Mouse (Mus musculus) heart, adult 8-10 months (tissue): Measurements from ENCODE around the gene Smyd1. TPM values are rescaled to one million over a fixed set of nuclear protein-coding genes. Genes with fewer than 3 reads are reported as not detected.
A peak's percentile ranks its signal among the peaks of the same experiment; 100 is the strongest.

Experiments used
- DNase-seq: peaks from one replicate; pipeline ENCODE4 v3.0.0; 2022; ENCODE audit warnings: low spot score
- microRNA-seq: library from miRNA; unstranded; fragments of <30 nt; microRNA quantifications from one replicate; pipeline ENCODE4 v1.2.0, GENCODE M21; 2022
- total RNA-seq, 4 experiments: library from RNA; stranded (reverse); gene quantifications; 2 replicates each; pipeline ENCODE4 v1.2.4; 2022

The Smyd1 gene
- total RNA-seq, 4 experiments from 2014 or later = 345 to 402 (median 349) TPM

DNA sequence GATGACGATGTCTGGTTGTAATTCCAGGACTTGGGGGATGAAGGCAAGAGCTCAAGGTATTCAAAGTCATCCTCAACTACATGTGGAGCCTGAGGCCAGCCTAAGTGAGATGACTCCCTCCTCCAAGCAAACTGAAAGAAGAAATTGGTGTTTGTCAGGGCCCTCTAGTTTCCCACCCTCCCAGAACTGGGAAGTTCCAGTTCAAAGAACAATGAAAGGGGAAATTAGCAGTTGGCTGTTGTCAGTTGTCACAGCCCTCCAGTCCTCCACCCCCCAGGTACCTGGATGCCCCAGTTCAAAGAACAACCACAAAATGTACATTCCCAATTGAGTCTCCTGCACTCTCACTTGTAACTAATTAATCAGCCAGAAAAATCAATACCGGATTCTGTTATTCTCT, 113.3 kb downstream of the Smyd1 start:
- DNase-seq = no peak

DNA sequence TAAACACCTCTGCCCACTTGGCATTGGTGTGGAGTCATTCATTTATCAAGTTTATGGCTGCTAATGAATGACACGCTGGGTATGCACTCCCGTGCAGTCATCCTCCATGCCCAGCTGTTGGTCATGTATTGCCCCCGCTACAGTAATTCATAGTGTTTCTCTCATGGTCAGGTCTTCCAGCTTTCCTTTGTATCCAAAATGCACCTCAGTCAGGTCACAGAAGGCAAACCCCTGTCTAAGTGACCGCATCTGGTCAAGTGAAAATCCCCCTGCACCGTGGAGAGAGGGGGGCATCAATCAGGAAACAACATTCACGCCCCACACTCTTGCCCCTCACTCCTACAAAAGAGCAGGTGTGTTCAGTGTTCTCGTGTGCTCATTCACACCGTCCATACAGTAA, 117.9 kb downstream of the Smyd1 start:
- no peak for DNase-seq

DNA sequence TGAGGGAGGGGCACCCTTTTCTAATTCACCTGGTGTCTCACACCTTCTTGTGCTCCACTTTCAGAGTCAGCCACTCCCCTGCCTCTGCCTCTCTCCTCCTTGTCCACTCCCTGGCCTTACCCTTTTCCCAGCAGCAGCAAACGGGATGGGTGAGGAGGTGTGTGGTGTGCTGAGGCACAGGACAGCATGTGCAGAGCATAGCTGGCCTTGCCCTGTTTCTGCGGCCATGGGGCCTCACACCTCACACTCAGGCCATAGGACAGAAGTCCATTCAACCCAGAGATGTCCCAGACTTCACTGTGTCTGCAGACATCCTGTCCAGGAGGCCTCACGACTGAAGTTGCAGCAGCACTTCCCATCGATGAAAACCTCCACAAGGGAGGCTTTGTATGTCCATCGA, 118.4 kb downstream of the Smyd1 start:
- DNase-seq = no peak

DNA sequence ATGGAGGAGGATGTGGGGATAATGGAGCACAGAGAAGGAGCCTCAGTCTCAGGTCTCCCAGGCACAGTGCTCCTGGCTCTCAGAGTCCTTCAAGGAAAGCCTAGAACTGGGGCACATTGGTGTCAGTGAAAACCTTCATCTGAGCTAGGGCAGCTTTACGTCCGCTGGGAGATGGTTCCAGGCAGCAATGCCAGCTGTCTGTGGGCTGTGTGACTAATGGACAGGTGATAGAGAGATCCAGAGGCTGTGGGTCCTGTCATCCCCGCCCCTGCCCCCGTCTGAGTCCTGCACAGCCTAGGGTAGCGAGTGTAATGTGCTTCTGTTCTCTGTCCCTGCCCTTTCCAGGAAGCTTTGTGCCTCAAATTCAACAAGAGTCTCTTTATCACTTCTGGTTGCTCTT, 120.1 kb downstream of the Smyd1 start:
- DNase-seq = no peak

DNA sequence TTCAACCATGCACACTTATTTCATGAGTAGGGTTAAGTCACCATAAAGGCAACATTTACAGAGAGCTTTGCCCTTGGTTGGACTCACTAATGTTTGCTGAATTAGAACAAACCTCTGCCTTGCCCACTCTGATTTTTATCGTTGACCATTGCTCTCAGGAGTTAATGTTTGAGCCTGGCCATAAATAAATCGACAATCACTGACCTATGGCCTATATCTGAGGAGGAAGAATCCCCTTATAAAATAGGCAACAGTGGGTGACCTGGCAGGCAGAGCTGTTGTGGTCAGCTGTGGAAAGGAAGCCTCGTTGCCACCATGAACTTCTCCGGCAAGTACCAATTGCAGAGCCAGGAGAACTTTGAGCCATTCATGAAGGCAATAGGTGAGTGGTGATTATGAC, 122.4 kb downstream of the Smyd1 start, which contains the start of gene Fabp1:
Gene Fabp1, plus strand, starts transcription at position 216 of the 400 bp plus-strand sequence.
- no peak for DNase-seq

DNA sequence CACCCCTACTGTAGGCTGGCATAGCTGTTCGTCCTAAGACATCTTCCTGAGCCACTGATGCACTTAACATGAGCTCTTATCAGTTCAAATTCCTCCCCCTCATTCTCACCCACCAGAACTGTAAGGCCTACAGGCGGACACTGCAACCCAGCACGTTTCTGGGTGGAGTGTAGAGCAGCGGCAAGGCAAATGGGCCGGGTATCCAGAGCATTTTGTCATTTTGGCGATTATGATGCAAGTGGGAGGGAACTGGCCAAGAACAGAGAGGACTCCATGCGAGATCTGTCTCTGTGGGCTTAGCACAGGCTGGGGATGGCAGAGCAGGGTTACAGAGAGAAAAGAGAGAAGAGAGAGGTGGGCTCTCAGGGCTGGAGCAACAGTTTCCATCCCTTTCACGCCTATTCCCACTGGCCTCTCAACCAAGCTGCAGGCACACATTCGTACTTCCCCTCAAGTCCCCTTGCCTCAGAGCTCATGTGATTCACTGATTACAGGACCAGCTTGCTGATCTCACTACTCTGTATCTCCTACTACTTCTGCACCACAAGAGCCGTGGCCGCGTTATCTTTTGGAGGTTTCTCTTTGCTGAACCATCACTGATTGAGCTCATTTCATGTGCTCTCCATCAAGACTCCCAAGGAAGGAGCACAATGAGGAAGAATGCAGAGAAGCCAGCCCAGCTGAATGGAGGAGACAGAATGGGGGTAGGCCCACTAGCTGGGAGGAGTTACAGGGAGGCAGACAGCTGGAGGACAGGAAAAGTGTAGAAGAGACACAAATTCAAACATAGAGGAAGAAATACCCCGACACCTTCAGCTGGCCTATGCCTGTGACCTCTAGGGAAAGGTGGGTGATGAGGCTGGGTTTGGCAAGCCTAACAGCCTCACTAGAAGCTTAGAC, 124.1 kb downstream of the Smyd1 start:
- DNase-seq = no peak

- no peak for DNase-seq
These were observed 125.9 kb downstream of the Smyd1 start for GRCm38 (mm10) chr6:71196107-71196506.

- DNase-seq = no peak
These were observed 128.8 kb downstream of the Smyd1 start for GRCm38 (mm10) chr6:71193151-71193740.

- DNase-seq = no peak
These were observed 131.5 kb downstream of the Smyd1 start for GRCm38 (mm10) chr6:71190501-71190900.

- no peak for DNase-seq
These were observed 132.5 kb downstream of the Smyd1 start for GRCm38 (mm10) chr6:71189578-71189977.

DNA sequence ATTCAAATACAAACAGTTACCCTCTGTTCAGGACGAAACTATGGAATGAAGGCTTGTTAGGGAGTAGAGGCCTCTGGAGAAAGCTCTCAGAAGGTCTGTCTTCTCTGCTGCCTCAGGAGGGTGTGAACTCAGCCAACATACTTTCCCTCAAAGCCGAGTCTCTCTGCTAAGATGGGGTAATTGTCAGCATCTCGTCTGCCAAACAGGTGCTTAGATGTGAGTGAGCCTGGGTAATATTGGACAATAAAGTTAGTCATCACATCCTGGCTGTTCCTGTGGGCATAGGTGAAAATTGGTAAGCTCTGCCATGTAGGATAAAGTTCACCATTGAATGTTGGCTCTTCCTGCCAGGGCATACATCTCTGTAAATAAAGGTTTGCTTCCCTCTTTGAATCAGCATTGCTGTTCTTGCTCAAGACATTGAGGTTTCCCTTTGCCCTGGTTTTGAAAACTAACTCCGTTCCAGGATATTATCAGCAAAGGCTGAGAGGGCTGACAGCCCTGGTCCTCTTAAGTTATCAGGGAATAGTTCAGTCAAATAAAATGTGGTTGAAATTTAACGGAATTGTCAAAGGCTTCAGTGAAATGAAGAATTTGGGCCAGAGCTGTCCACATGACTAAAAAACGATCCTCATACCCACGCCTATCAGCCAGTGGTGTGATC, 137.0 kb downstream of the Smyd1 start:
- no peak for DNase-seq

GRCm38 (mm10) chr6:71180596-71180995, 141.4 kb downstream of the Smyd1 start:
- no peak for DNase-seq

- no peak for DNase-seq
These were observed 149.0 kb downstream of the Smyd1 start for GRCm38 (mm10) chr6:71172812-71173580.

DNA sequence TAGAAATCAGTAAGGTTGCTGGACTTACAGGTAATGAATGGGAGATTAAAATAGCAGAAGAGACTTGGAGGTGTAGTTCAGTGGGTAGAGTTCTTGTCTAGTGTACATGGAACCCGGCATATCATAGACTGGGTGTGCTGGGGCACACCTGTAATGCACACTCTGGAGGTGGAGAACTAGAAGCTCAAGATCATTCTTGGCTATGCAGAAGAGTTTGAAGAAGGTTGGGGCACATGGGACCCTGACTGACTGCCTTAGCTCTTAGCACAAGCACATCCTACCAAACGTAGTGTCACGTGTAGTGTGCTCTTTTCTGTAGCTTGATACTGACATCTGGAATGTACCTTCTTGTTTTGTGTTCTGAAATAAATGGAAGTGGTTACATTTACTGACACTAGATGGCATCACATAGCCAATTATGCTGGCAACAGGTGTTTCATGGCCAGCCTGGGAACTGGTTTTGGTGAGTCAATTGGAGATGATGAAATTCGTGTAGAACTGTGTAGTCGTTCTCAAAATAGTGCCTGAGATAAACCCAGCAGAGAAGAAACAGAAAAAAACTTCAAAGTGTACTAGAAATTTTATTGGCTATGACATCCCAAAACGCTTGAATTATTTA, 155.4 kb downstream of the Smyd1 start:
- peak; percentile 27 for DNase-seq

- DNase-seq = no peak
These were observed 157.6 kb downstream of the Smyd1 start for GRCm38 (mm10) chr6:71164394-71164793.

Small RNA genes lying within 50 kb of the gene (microRNA-seq; reads per million reads assigned to microRNA genes)
- gene Mir8112 = 32.5 reads per million, percentile 43 among the genes with 10 or more reads in this experiment

Other genes starting within 250 kb of the Smyd1 start
- 1 to 10 TPM; 4.3 to 6.7 (median 5.2) TPM for gene Thnsl2, start 177.8 kb downstream of the Smyd1 start, total RNA-seq
- gene Fabp1, start 122.4 kb downstream of the Smyd1 start, total RNA-seq = not detected
- gene Krcc1, start 50.6 kb downstream of the Smyd1 start, total RNA-seq = 10 to 100 TPM; 49.5 to 61.3 (median 54.1) TPM
- under 1 TPM in 2 of 4 experiments, not detected in 2; 0.17 to 0.19 TPM for gene Cd8b1, start 555 bp upstream of the Smyd1 start, total RNA-seq
- under 1 TPM; 0.08 to 0.22 (median 0.15) TPM for gene Cd8a, start 51.2 kb upstream of the Smyd1 start, total RNA-seq
- 10 to 100 TPM; 74.5 to 77.5 (median 77.2) TPM for gene Rmnd5a, start 118.4 kb upstream of the Smyd1 start, total RNA-seq
- 10 to 100 TPM; 21.9 to 24.4 (median 22.7) TPM for gene Rnf103, start 171.7 kb upstream of the Smyd1 start, total RNA-seq
- 10 to 100 TPM; 48.0 to 79.1 (median 59.2) TPM for gene Chmp3, start 221.6 kb upstream of the Smyd1 start, total RNA-seq